Mouse (Mus musculus): ENCODE results near the gene Slc39a11. TPM values are rescaled to one million over a fixed set of nuclear protein-coding genes. Genes with fewer than 3 reads are reported as not detected.

Slc39a11 gene
- polyA plus RNA-seq, 1 experiment from 2014 or later: 42.2 TPM

GRCm38 (mm10) chr11:113452861-113453568, 196.9 kb downstream of the Slc39a11 start:
- 0 out of 2 replicates have a peak, but pooled peaks have one; percentile 53 for ATAC-seq (replicated peaks)
- Histone ChIP-seq H3K9me3 (no peaks in the 10 kb centered on the region; the same call in 1 of the 2 replicates), H3K4me3 (no peak overlapping the region), H3K36me3 (no peaks in the 10 kb centered on the region), H3K27ac (replicated peaks) (peak overlapping the region; percentile 27), H3K9ac (replicated peaks) (no peak overlapping the region), H3K27me3 (no peaks in the 10 kb centered on the region), H3K4me1 (peaks cover 26% of the 10 kb centered on the region), H3K4me2 (replicated peaks) (no peak overlapping the region)
- WGBS: 26% methylated on average over 16 of the region's 16 CpGs

GRCm38 (mm10) chr11:113451301-113451700, 198.6 kb downstream of the Slc39a11 start:
- H3K9me3 ChIP-seq: no peaks in the 10 kb centered on the region; the same call in 1 of the 2 replicates
- H3K4me3 ChIP-seq: no peak overlapping the region
- H3K27ac ChIP-seq (replicated peaks): peak overlapping the region; percentile 55
- no peaks in the 10 kb centered on the region for H3K27me3 ChIP-seq
- H3K36me3 ChIP-seq: no peaks in the 10 kb centered on the region
- peak; percentile 26; the same call in 1 of the 2 replicates for ATAC-seq (replicated peaks)
- WGBS: 64% methylated on average over 10 of the region's 10 CpGs
- H3K4me2 ChIP-seq (replicated peaks): no peak overlapping the region
- peaks cover 26% of the 10 kb centered on the region for H3K4me1 ChIP-seq
- H3K9ac ChIP-seq (replicated peaks): no peak overlapping the region

- peak overlapping the region; percentile 55 for H3K27ac ChIP-seq (replicated peaks)
- H3K4me3 ChIP-seq: no peak overlapping the region
- H3K27me3 ChIP-seq: no peaks in the 10 kb centered on the region
- H3K4me2 ChIP-seq (replicated peaks): no peak overlapping the region
- no peaks in the 10 kb centered on the region for H3K36me3 ChIP-seq
- H3K4me1 ChIP-seq: peaks cover 26% of the 10 kb centered on the region
- H3K9ac ChIP-seq (replicated peaks): no peak overlapping the region
- 0 out of 2 replicates have a peak, but pooled peaks have one; percentile 41 for ATAC-seq (replicated peaks)
- no peaks in the 10 kb centered on the region for H3K9me3 ChIP-seq
- 40% methylated on average over 4 of the region's 4 CpGs for WGBS
These were observed 199.2 kb downstream of the Slc39a11 start for GRCm38 (mm10) chr11:113450665-113451064.

- ATAC-seq (replicated peaks): no peak
- H3K9me3 ChIP-seq: no peaks in the 10 kb centered on the region
- no peaks in the 10 kb centered on the region for H3K27me3 ChIP-seq
- H3K36me3 ChIP-seq: no peaks in the 10 kb centered on the region
- H3K4me3 ChIP-seq: no peak overlapping the region
- H3K9ac ChIP-seq (replicated peaks): no peak overlapping the region
- H3K4me2 ChIP-seq (replicated peaks): no peak overlapping the region
- 83% methylated on average over 6 of the region's 6 CpGs for WGBS
- peak overlapping the region; percentile 55; the same call in 1 of the 2 replicates for H3K27ac ChIP-seq (replicated peaks)
- H3K4me1 ChIP-seq: peaks cover 26% of the 10 kb centered on the region
These were observed 199.9 kb downstream of the Slc39a11 start for GRCm38 (mm10) chr11:113450028-113450427.

GRCm38 (mm10) chr11:113442036-113442435, 207.8 kb downstream of the Slc39a11 start:
- ATAC-seq (replicated peaks): no peak
- 94% methylated on average over 11 of the region's 11 CpGs for WGBS
- no peaks in the 10 kb centered on the region for H3K27me3 ChIP-seq

GRCm38 (mm10) chr11:113439328-113440030, 210.4 kb downstream of the Slc39a11 start:
- no peaks in the 10 kb centered on the region for H3K9me3 ChIP-seq
- ATAC-seq (replicated peaks): peak; percentile 95
- H3K27me3 ChIP-seq: no peaks in the 10 kb centered on the region
- H3K4me1 ChIP-seq: peaks cover 19% of the 10 kb centered on the region
- no peaks in the 10 kb centered on the region for H3K36me3 ChIP-seq
- H3K4me2 ChIP-seq (replicated peaks): no peak overlapping the region
- WGBS: 11% methylated on average over 20 of the region's 20 CpGs
- peak overlapping the region; percentile 92 for H3K27ac ChIP-seq (replicated peaks)
- H3K4me3 ChIP-seq: no peak overlapping the region
- peak overlapping the region; percentile 18; the same call in 1 of the 2 replicates for H3K9ac ChIP-seq (replicated peaks)

More at GRCm38 (mm10) chr11:113442036-113442435, 207.8 kb downstream of the Slc39a11 start:
- Histone ChIP-seq H3K9me3 (no peaks in the 10 kb centered on the region), H3K4me2 (replicated peaks) (no peak overlapping the region), H3K4me1 (peaks cover 19% of the 10 kb centered on the region), H3K4me3 (no peak overlapping the region), H3K27ac (replicated peaks) (no peak overlapping the region), H3K36me3 (no peaks in the 10 kb centered on the region), H3K9ac (replicated peaks) (no peak overlapping the region)

- H3K27ac ChIP-seq (replicated peaks): peak overlapping the region; percentile 92
- no peak overlapping the region for H3K4me3 ChIP-seq
- H3K9me3 ChIP-seq: no peaks in the 10 kb centered on the region
- 70% methylated on average over 5 of the region's 5 CpGs for WGBS
- H3K27me3 ChIP-seq: no peaks in the 10 kb centered on the region
- peaks cover 19% of the 10 kb centered on the region for H3K4me1 ChIP-seq
- H3K36me3 ChIP-seq: no peaks in the 10 kb centered on the region
- H3K9ac ChIP-seq (replicated peaks): no peak overlapping the region
- no peak overlapping the region for H3K4me2 ChIP-seq (replicated peaks)
- ATAC-seq (replicated peaks): peak; percentile 26; the same call in 1 of the 2 replicates
These were observed 211.0 kb downstream of the Slc39a11 start for GRCm38 (mm10) chr11:113438915-113439314.

GRCm38 (mm10) chr11:113437357-113437756, 212.5 kb downstream of the Slc39a11 start:
- no peak for ATAC-seq (replicated peaks)
- H3K4me3 ChIP-seq: no peak overlapping the region
- H3K4me2 ChIP-seq (replicated peaks): no peak overlapping the region
- H3K27me3 ChIP-seq: no peaks in the 10 kb centered on the region
- no peak overlapping the region for H3K9ac ChIP-seq (replicated peaks)
- 94% methylated on average over 9 of the region's 9 CpGs for WGBS
- no peaks in the 10 kb centered on the region for H3K9me3 ChIP-seq
- no peaks in the 10 kb centered on the region for H3K36me3 ChIP-seq
- H3K27ac ChIP-seq (replicated peaks): no peak overlapping the region
- H3K4me1 ChIP-seq: peaks cover 19% of the 10 kb centered on the region

GRCm38 (mm10) chr11:113436299-113436698, 213.6 kb downstream of the Slc39a11 start:
- no peak overlapping the region for H3K4me2 ChIP-seq (replicated peaks)
- H3K27ac ChIP-seq (replicated peaks): no peak overlapping the region
- no peak for ATAC-seq (replicated peaks)
- H3K36me3 ChIP-seq: no peaks in the 10 kb centered on the region
- no peaks in the 10 kb centered on the region for H3K27me3 ChIP-seq
- peaks cover 19% of the 10 kb centered on the region for H3K4me1 ChIP-seq
- H3K9me3 ChIP-seq: no peaks in the 10 kb centered on the region
- 90% methylated on average over 6 of the region's 6 CpGs for WGBS
- H3K4me3 ChIP-seq: no peak overlapping the region
- H3K9ac ChIP-seq (replicated peaks): no peak overlapping the region

GRCm38 (mm10) chr11:113435696-113436095, 214.2 kb downstream of the Slc39a11 start:
- Histone ChIP-seq H3K9me3 (no peaks in the 10 kb centered on the region), H3K27me3 (no peaks in the 10 kb centered on the region), H3K9ac (replicated peaks) (no peak overlapping the region), H3K4me1 (peaks cover 19% of the 10 kb centered on the region), H3K4me3 (no peak overlapping the region), H3K27ac (replicated peaks) (no peak overlapping the region; the same call in 1 of the 2 replicates), H3K4me2 (replicated peaks) (no peak overlapping the region), H3K36me3 (no peaks in the 10 kb centered on the region)
- WGBS: 41% methylated on average over 5 of the region's 5 CpGs
- ATAC-seq (replicated peaks): no peak

GRCm38 (mm10) chr11:113431161-113431560, 218.7 kb downstream of the Slc39a11 start:
- Histone ChIP-seq H3K9ac (replicated peaks) (no peak overlapping the region), H3K9me3 (no peaks in the 10 kb centered on the region), H3K4me2 (replicated peaks) (no peak overlapping the region), H3K4me1 (peaks cover 6% of the 10 kb centered on the region), H3K27ac (replicated peaks) (no peak overlapping the region; the same call in 1 of the 2 replicates), H3K4me3 (no peak overlapping the region), H3K36me3 (no peaks in the 10 kb centered on the region), H3K27me3 (no peaks in the 10 kb centered on the region)
- WGBS: 66% methylated on average over 7 of the region's 7 CpGs
- ATAC-seq (replicated peaks): no peak

GRCm38 (mm10) chr11:113425882-113426281, 224.0 kb downstream of the Slc39a11 start:
- peak; percentile 57 for ATAC-seq (replicated peaks)

More at GRCm38 (mm10) chr11:113425882-113426281, 224.0 kb downstream of the Slc39a11 start:
- H3K4me1 ChIP-seq: peaks cover 21% of the 10 kb centered on the region
- peak overlapping the region; percentile 29 for H3K27ac ChIP-seq (replicated peaks)
- no peak overlapping the region for H3K4me3 ChIP-seq
- 34% methylated on average over 9 of the region's 9 CpGs for WGBS
- no peaks in the 10 kb centered on the region for H3K36me3 ChIP-seq
- no peak overlapping the region for H3K9ac ChIP-seq (replicated peaks)
- H3K9me3 ChIP-seq: no peaks in the 10 kb centered on the region
- H3K27me3 ChIP-seq: no peaks in the 10 kb centered on the region
- H3K4me2 ChIP-seq (replicated peaks): no peak overlapping the region

All from forebrain, embryonic 15.5 days (tissue).